In the genomic region with DNA sequence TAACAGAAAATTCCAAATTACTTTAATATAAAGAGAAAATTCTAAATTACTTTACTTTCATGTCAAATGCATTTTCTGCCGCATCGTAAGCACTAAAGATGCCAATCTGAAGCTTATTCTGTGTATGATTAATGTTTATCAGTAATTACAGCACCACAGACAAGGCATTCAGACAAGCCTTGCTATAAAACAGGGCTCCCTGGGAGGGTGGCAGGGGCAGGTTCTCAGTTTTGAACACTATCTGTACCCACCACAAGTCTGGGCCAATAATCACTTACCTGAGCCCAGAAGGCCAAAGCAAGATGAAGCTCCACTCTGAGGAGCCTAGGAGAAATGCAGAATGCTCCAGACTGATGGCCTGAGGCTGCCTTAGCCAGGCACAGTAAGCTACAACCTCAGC, we compare ENCODE assay signal across 12 mouse cellular contexts.
"Had no signal": no experiment of that assay in that cellular context is flagged by ENCODE, and none has a peak within 500 bp of the region (broad histone marks: within the 10 kb centered on the region; RNA-seq: fewer than 3 reads in every experiment).

No protein-coding gene starts in this region.

- H3K4me1 ChIP-seq: limb, embryonic 12.5 days; lung, embryonic 15.5 days; midbrain, embryonic 12.5 days; neural tube, embryonic 15.5 days had no signal

- H3K27ac ChIP-seq: limb, embryonic 12.5 days; lung, embryonic 15.5 days; midbrain, embryonic 12.5 days; neural tube, embryonic 15.5 days had no signal

- ATAC-seq: midbrain, embryonic 16.5 days had no signal

- H3K36me3 ChIP-seq: limb, embryonic 12.5 days; lung, embryonic 15.5 days; midbrain, embryonic 12.5 days; neural tube, embryonic 15.5 days had no signal

- H3K4me2 ChIP-seq: limb, embryonic 12.5 days; lung, embryonic 15.5 days; midbrain, embryonic 12.5 days; neural tube, embryonic 15.5 days had no signal

- H3K27me3 ChIP-seq: limb, embryonic 12.5 days; lung, embryonic 15.5 days; midbrain, embryonic 12.5 days; neural tube, embryonic 15.5 days had no signal

- H3K9ac ChIP-seq: limb, embryonic 12.5 days; lung, embryonic 15.5 days; midbrain, embryonic 12.5 days; neural tube, embryonic 15.5 days had no signal

- DNase-seq: kidney, adult 8-10 months; kidney, postnatal 25 days; layer of hippocampus, postnatal 36 days; lung, postnatal 14 days; right cerebral cortex, adult 18-20 months; right cerebral cortex, postnatal 25 days; thymus, postnatal 36 days had no signal

- H3K9me3 ChIP-seq: limb, embryonic 12.5 days; lung, embryonic 15.5 days; midbrain, embryonic 12.5 days; neural tube, embryonic 15.5 days had no signal

- H3K4me3 ChIP-seq: limb, embryonic 12.5 days; lung, embryonic 15.5 days; midbrain, embryonic 12.5 days; neural tube, embryonic 15.5 days had no signal
